Mouse (Mus musculus) spleen, embryonic (tissue): Measurements from ENCODE around the gene Pde8b.

Experiments used
- CTCF ChIA-PET: fragments of 350-600 bp; sonication (Branson Sonifier 250); formaldehyde crosslinking; loops from one replicate; lab custom pipeline; 2022; lab: Charles Lee

Pde8b gene

GRCm38 (mm10) chr13:95140460-95141079 is 109.6 kb downstream of the Pde8b start:
- CTCF ChIA-PET: no interaction called here

DNA sequence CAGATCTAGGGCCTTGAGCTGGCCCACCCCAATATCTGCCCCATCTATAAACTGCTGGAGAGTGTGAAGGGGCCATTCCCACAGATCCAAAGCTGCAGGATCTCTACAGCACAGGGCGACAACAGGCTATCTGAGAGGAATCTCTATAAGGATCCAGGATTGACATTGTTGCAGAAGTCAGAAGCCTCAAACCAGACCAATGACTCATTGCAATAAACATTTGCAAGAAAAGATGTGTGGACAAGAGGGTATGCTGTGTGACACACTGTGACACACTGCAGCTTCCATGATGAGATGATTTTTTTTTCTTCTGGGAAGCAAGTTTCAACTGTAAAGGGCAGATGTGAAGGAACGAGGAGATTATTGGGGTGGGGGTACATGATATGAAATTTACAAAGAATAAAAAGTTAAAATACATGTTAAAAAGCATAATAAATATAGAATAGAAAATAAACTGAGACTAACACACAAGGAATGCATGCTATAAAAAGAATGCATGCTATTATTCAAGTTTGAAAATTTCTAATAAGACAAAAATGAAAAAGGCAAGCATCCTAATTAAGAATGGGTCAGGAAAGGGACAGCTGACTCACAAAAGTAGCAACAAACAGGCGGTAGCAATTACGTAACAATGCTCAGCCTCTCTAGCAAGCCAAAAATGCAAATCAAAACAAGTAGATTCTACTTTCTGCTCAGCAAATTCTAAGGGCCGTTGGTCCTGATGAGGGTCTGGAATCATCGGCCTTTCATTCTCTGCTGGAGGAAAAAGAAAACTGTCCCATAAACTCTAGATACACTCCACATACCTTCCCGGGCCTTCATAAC is 114.6 kb downstream of the Pde8b start:
- CTCF ChIA-PET: no interaction called here

GRCm38 (mm10) chr13:95131848-95132247 is 118.3 kb downstream of the Pde8b start:
- CTCF ChIA-PET: no interaction called here

- CTCF ChIA-PET: no interaction called here
Observed at GRCm38 (mm10) chr13:95131041-95131440, 119.1 kb downstream of the Pde8b start.

DNA sequence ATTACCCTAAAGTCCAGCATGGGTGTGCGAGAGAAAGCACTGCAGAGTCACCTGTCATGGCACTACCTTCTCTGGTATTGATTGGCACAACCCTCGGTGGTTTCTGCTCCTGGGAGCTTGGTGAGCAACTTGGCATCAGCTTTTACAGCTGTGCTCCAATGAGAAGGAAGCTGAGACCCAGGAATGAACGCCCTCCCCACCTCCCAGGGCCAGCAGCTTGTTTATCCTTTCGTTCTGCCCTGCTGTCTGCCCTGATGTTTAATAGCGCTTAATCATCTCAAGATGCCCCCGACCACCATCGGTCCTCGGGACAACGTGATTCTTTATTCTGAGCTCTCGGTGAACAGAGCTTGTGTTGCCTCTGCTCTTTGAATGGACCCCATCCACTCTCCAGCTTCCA is 122.8 kb downstream of the Pde8b start:
- CTCF ChIA-PET: no interaction called here

- CTCF ChIA-PET: no interaction called here
Observed at GRCm38 (mm10) chr13:95126801-95127200, 123.3 kb downstream of the Pde8b start.

DNA sequence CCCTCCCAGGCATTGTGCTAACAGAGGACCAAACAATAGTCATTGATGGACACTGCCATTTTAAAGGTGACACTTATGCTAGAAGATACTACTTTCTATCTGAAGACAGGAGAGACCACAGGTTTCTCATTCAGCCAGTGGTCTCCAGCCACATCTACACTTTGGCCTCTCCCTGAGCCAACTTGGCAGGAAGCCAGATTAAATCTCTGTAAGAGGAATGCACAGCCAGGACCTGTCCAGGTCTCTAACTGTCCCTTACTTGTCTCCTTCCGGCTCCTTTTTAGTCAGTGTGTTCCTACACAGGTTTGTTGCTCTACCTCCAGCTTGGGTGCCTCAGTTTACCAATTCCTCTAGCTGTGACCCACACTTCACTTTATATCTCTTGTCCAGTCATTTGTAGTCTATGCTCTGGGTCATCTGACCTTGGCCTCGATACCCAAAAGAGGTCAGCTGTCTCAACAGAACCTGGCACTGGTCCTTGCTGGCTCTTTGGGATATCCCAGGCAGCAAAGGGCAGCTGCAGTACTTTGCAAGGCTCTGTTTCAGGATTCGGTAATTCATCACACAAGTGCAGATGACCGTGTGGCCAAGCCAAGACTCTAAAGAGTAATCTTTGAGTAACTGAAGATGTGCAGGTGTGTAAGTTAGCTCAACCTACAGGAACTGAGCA is 124.5 kb downstream of the Pde8b start:
- CTCF ChIA-PET: no interaction called here

DNA sequence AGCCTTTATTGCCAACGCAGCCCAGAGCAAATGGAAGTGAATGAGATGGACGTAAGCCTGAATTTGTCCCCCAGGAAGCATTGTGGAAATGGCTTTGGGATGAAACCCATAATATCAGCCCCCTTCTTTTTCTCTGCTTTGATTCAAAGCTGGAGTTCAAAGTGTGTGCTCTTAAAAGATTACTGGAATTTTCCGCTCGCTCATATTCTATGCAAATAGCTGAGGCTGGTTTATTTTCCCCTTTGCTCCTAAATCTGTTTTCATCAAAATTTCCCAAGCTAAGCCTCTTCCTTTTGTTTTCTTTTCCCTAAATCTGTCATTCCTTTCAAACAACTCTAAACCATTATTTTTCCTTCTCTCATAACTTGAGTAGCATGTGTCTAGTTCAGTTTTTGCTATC is 129.6 kb downstream of the Pde8b start:
- CTCF ChIA-PET: no interaction called here

DNA sequence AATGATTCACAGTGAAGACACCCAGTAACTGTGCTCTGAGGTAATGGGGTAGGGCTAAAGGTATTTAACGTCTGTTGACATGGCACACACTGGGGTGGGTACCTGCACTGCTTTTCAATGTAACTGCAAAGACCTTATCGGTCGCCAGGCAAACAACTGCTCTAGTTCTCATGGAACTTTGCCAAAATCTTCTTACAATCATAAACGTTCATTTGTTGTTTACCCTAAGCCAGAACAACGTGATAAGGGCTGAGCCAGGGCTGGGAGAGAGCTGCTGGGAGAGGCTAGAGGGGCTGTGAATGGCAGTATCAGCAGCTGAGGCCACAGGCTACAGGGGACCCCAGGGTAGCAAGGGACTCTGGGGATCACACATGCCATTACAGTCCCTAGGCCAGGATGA is 136.4 kb downstream of the Pde8b start:
- CTCF ChIA-PET: no interaction called here

GRCm38 (mm10) chr13:95109555-95109954 is 140.6 kb downstream of the Pde8b start:
- CTCF ChIA-PET: no interaction called here

DNA sequence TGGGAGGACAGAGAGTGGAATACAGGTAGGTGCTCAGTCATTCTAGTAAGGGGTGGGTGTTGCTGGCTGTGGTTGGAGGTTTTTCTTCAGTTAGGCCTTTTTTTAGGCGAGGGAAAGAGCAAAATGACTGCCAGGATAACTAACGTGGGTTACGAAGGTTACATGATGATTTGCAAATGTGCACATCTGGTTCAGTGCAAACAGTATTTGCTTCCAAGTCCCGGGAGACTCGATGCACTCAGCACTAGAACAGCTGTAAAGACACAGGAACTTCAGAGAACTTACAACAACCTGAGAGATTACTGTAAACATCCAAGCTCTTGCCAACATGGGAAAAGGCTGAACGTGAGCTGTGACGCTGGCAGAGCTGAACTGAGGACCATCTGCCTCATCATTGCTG is 142.1 kb downstream of the Pde8b start:
- CTCF ChIA-PET: no interaction called here

DNA sequence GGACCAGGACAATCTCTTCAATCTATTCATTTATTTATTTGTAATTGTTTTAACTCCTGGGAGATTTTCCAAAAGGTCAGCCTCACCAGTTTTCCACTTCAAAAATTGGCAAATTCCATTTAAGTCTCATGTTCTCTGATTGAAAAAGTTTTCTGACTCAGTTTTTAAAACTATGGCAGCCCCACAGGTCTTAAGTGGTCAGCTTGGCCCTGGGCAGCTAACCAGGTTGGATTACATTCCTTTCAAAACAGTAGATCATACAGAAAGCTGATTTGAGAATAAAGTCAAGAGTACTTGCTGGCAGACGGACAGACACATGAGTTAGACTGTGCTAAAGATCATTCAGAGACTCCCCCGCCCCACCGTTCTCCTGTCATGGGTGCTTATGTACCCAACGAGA is 145.3 kb downstream of the Pde8b start:
- CTCF ChIA-PET: no interaction called here

DNA sequence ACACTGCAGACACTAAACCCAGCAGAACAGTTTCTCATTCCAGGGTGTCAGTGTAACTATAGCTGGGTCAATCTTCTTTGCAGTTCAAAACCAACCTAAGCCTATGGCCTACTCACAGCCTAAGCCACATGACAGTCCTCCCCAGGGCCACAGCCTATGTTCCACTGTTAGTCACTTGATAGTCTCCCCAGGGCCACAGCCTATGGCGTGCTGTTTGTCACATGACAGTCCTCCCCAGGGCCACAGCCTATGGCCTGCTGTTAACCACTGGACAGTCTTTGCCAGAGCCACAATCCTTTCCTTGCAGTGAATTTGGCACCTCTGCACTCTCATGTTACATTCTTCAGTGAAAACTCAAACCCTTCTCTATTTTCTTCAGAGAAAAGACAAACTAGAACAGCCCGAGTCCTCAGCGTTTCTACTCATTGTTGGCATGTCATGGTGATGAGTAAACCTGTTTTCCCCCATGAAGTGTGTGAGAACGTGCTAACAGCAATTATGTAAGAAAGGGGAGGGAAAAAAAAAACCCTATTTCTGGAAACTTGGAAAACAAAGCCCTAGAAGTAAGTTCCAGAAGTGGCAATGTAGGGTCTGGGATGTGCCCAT is 147.0 kb downstream of the Pde8b start:
- CTCF ChIA-PET: no interaction called here

DNA sequence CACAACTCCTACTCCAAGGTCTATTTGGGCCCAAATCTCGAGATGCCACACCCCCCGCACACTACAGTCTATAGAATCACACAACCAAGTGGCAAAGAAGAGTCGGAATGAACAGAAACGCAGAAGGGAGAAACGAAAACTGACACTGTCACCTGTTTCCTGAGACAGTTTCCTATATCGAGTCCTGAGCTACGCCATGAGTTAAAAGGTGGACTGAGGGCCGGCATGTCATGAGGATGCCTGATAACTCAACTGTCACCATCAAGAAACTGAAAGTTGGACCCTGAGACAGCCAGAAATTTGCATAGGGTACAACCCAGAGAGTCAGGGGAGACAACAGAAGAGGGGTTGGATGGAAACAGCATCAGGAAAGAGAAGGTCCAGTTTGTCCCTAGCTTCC is 148.8 kb downstream of the Pde8b start:
- CTCF ChIA-PET: no interaction called here

- CTCF ChIA-PET: no interaction called here
Observed at GRCm38 (mm10) chr13:95098931-95099720, 151.0 kb downstream of the Pde8b start.

- CTCF ChIA-PET: no interaction called here
Observed at GRCm38 (mm10) chr13:95096646-95097045, 153.5 kb downstream of the Pde8b start.

DNA sequence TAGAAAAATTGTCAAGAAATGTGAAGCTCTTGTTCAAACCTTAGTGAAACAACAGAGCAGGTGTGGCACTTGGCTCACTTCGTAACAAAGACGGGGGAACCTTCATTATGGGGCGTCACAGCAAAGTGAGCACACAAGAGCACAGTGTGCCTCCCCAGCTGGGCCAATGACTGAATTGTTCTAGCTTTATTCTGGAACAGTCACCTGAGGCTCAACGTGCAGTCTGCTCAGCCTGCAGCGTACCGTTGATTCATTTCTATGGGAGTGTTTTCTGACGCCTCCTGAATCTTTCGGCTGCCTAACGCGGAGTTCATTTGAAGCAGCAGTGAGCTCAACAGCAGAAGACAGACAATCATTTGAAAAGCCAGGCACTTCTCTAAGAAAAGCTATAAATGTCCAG is 154.3 kb downstream of the Pde8b start:
- CTCF ChIA-PET: no interaction called here

DNA sequence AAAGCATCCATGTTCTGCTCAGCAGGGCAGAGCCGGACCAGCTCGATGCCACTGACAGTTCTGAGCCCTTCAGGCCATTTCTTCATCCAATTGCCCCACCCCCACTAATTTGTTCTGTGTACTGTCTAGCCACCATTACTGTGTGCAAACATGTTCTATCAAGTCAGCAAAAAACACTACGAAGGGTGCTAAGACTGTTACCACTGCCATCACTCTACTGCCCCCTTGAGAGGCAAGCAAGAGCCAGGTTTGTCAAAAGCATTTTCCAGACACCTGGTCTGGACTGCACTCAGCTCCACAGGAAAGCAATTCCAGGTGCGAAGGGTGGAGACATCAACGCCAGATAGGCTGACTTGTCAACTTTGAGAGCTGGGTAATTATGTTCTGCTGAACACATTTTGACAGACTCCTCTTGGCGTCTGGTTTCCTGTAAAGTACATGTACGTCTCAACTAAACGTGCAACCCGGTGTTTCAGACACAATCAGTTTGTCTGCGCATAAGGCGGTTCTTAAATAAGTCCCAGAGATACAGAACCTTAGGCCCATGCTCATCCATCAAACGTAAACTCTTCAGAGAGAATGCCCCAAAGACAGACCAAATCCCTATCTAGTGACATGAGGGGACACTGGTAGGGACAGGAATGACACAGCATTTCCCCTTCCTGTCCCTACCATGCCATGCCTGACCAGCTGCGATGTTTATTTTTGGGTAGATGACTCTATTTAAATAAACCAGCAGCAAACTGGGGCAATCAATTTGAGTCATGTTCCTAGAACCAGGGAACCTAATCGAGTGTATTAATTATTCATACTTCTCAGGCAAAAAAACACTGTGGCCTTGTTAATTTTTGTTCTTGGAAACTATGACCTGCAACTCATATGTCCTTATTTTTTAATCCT is 158.3 kb downstream of the Pde8b start:
- CTCF ChIA-PET: no interaction called here

- CTCF ChIA-PET: no interaction called here
Observed at GRCm38 (mm10) chr13:95087358-95087787, 162.8 kb downstream of the Pde8b start.

DNA sequence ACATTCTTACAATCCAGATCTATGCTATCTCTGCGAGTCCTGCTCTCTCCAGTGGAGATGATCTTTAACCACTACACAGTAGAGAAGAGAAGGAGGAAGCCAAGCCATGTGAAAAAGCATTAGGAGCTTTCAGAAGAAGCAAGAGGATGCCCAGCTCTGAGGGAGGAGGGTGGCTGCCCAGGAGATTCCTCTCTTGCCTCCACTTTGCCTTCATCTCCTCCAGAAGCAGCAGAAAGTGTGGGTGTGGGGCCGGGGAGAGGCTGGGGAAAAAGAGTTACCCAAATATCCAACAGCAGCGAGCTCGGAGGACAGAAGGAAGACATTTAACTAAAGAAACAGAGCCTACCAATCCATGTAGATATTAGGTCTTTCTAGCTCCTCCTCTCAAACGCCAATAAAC is 164.1 kb downstream of the Pde8b start:
- CTCF ChIA-PET: interaction anchor here (0.7 kb wide), 1 partner anchor 78 kb away, joined by 3 read pairs; no protein-coding TSS in a partner anchor
